Mouse (Mus musculus): ENCODE data around the gene Rdh1.

GRCm38 (mm10) chr10:127745886-127746285 is 13.6 kb upstream of the Rdh1 start:
- TF ChIP-seq GATA1 (IDR thresholded peaks at IDR 0.05; ENCODE audit: borderline replicate concordance, low read length): no peak
- TF ChIP-seq FLI1 (IDR thresholded peaks at IDR 0.05; ENCODE audit: low read length): no peak

Measured in megakaryocyte, embryonic 14.5 days (primary cell).